In the genomic region with DNA sequence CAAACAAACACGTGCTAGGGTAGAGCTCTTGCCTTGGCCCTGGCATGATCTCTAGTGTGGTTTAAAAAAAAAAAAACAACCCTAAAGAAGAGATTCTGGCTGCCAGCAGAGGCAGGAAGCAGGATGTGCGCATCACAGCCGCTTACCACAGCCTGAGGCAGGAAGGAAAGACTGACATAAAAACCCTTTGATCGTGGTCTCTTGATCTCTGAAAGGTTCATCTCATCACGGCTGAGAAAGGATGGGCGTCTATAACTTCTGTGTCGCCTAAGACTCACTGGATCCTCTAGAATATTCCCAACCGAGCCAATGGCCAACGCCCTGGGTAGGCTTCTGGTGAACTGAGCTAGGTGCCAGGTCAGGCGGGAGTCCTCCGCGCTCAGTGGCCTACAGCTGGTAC, we compare ENCODE assay signal across 12 mouse cellular contexts. TPM values are rescaled to one million over a fixed set of nuclear protein-coding genes. Genes with fewer than 3 reads are reported as not detected.
A peak's percentile ranks its signal among the peaks of the same experiment; 100 is the strongest.
DNase-seq lines count a peak whose midpoint lies in the region; ATAC-seq lines count a peak whose summit lies in the region.
"Had no signal": no experiment of that assay in that cellular context is flagged by ENCODE, and none has a peak within 500 bp of the region (broad histone marks: within the 10 kb centered on the region; RNA-seq: fewer than 3 reads in every experiment).

No protein-coding gene starts in this region.

- H3K9me3 ChIP-seq in kidney, embryonic 16.5 days (ENCODE audit: low read length) = no peaks in the 10 kb centered on the region
- no peaks in the 10 kb centered on the region for H3K9me3 ChIP-seq in megakaryocyte, embryonic 14.5 days
- H3K9me3 ChIP-seq in midbrain, embryonic 13.5 days = no peaks in the 10 kb centered on the region
- no peaks in the 10 kb centered on the region for H3K9me3 ChIP-seq in forebrain, embryonic 12.5 days
- H3K9me3 ChIP-seq: embryonic facial prominence, embryonic 15.5 days; liver, embryonic 13.5 days; neural tube, embryonic 13.5 days; stomach, embryonic 15.5 days had no signal

- H3K4me1 ChIP-seq in kidney, embryonic 16.5 days (ENCODE audit: insufficient read depth, low read length) = peaks cover 9% of the 10 kb centered on the region
- peaks cover 76% of the 10 kb centered on the region for H3K4me1 ChIP-seq in megakaryocyte, embryonic 14.5 days
- peaks cover 15% of the 10 kb centered on the region for H3K4me1 ChIP-seq in midbrain, embryonic 13.5 days (replicated peaks)
- peaks cover 22% of the 10 kb centered on the region for H3K4me1 ChIP-seq in forebrain, embryonic 12.5 days
- H3K4me1 ChIP-seq: liver, embryonic 13.5 days had no signal

- peak; percentile 16 for DNase-seq in kidney, adult 18-20 months
- peak; percentile 82 for DNase-seq in thymus, postnatal 14 days
- no peak for DNase-seq in layer of hippocampus, adult 8-10 months (ENCODE audit: low spot score in 2 of 2)
- DNase-seq: liver, embryonic 13.5 days had no signal

- no peak overlapping the region for H3K4me2 ChIP-seq in kidney, embryonic 16.5 days (replicated peaks; ENCODE audit: low read depth, low read length)
- no peak overlapping the region for H3K4me2 ChIP-seq in midbrain, embryonic 13.5 days (replicated peaks)
- H3K4me2 ChIP-seq in forebrain, embryonic 12.5 days = no peak overlapping the region
- H3K4me2 ChIP-seq: embryonic facial prominence, embryonic 15.5 days; liver, embryonic 13.5 days; neural tube, embryonic 13.5 days; stomach, embryonic 15.5 days had no signal

- H3K36me3 ChIP-seq in kidney, embryonic 16.5 days (ENCODE audit: insufficient read depth, low read length) = no peaks in the 10 kb centered on the region
- no peaks in the 10 kb centered on the region for H3K36me3 ChIP-seq in megakaryocyte, embryonic 14.5 days (replicated peaks; ENCODE audit: low read length)
- H3K36me3 ChIP-seq in midbrain, embryonic 13.5 days = no peaks in the 10 kb centered on the region
- no peaks in the 10 kb centered on the region for H3K36me3 ChIP-seq in forebrain, embryonic 12.5 days (replicated peaks)
- H3K36me3 ChIP-seq: embryonic facial prominence, embryonic 15.5 days; liver, embryonic 13.5 days; neural tube, embryonic 13.5 days; stomach, embryonic 15.5 days had no signal

- WGBS in kidney, embryonic 16.5 days = 62% methylated on average over 12 of the region's 12 CpGs
- WGBS in midbrain, embryonic 13.5 days = 85% methylated on average over 12 of the region's 12 CpGs
- 84% methylated on average over 12 of the region's 12 CpGs for WGBS in forebrain, embryonic 12.5 days

- ATAC-seq in kidney, embryonic 16.5 days (ENCODE audit: low FRiP score, low TSS enrichment) = no peak
- peak; percentile 61 to 70 for ATAC-seq in hematopoietic stem cell, adult 5-6 weeks (replicated peaks in 1 of 2; ENCODE audit: insufficient read depth in 1 of 2, low FRiP score in 2 of 2, low TSS enrichment in 1 of 2, low read depth in 1 of 2, poor library complexity in 2 of 2, severe bottlenecking in 2 of 2)
- no peak for ATAC-seq in midbrain, embryonic 13.5 days
- no peak for ATAC-seq in forebrain, embryonic 12.5 days (ENCODE audit: low FRiP score)

- H3K27ac ChIP-seq in kidney, embryonic 16.5 days (ENCODE audit: low read length) = no peak overlapping the region
- no peak overlapping the region for H3K27ac ChIP-seq in midbrain, embryonic 13.5 days
- H3K27ac ChIP-seq in forebrain, embryonic 12.5 days = no peak overlapping the region
- H3K27ac ChIP-seq: embryonic facial prominence, embryonic 15.5 days; liver, embryonic 13.5 days; neural tube, embryonic 13.5 days; stomach, embryonic 15.5 days had no signal

- no peak overlapping the region for H3K4me3 ChIP-seq in kidney, embryonic 16.5 days (ENCODE audit: low read length)
- H3K4me3 ChIP-seq in megakaryocyte, embryonic 14.5 days (replicated peaks) = peak overlapping the region; percentile 46
- no peak overlapping the region for H3K4me3 ChIP-seq in midbrain, embryonic 13.5 days (replicated peaks)
- no peak overlapping the region for H3K4me3 ChIP-seq in forebrain, embryonic 12.5 days (replicated peaks)
- H3K4me3 ChIP-seq: embryonic facial prominence, embryonic 15.5 days; liver, embryonic 13.5 days; neural tube, embryonic 13.5 days; stomach, embryonic 15.5 days had no signal

- no peaks in the 10 kb centered on the region for H3K27me3 ChIP-seq in kidney, embryonic 16.5 days (ENCODE audit: insufficient read depth, low read length)
- H3K27me3 ChIP-seq in megakaryocyte, embryonic 14.5 days (replicated peaks) = peaks cover 53% of the 10 kb centered on the region
- no peaks in the 10 kb centered on the region for H3K27me3 ChIP-seq in midbrain, embryonic 13.5 days
- H3K27me3 ChIP-seq in forebrain, embryonic 12.5 days = no peaks in the 10 kb centered on the region; the same call in none of the 2 replicates
- H3K27me3 ChIP-seq: embryonic facial prominence, embryonic 15.5 days; liver, embryonic 13.5 days; neural tube, embryonic 13.5 days; stomach, embryonic 15.5 days had no signal

- H3K9ac ChIP-seq in kidney, embryonic 16.5 days (replicated peaks; ENCODE audit: low read length) = no peak overlapping the region
- H3K9ac ChIP-seq in midbrain, embryonic 13.5 days (replicated peaks) = no peak overlapping the region
- no peak overlapping the region for H3K9ac ChIP-seq in forebrain, embryonic 12.5 days
- H3K9ac ChIP-seq: embryonic facial prominence, embryonic 15.5 days; liver, embryonic 13.5 days; neural tube, embryonic 13.5 days; stomach, embryonic 15.5 days had no signal

RNA-seq across cellular contexts. Expression of a gene that starts 25.1 kb away (rescaled TPM):
- polyA plus RNA-seq in kidney, embryonic 16.5 days (2015; fragmentation: Nextera tagmentation; extraction: Ambion mirVana) = 230 and 247 TPM in 2 replicates
- 16.0 and 16.7 TPM in 2 replicates for total RNA-seq in hematopoietic stem cell, adult 5-6 weeks (2017)
- 7.7 and 18.6 TPM in 2 replicates for polyA plus RNA-seq in megakaryocyte, embryonic 14.5 days (2012; ENCODE audit: insufficient read depth, low replicate concordance)
- polyA plus RNA-seq in midbrain, embryonic 13.5 days (2015; fragmentation: Nextera tagmentation; extraction: Ambion mirVana) = 5.6 and 6.7 TPM in 2 replicates
- 16.0 and 18.2 TPM in 2 replicates for polyA plus RNA-seq in forebrain, embryonic 12.5 days (2016; fragmentation: Nextera tagmentation; extraction: Ambion mirVana)
- 1 to 10 TPM; 3.7 to 6.5 (median 5.2) TPM for total RNA-seq in layer of hippocampus, adult 8-10 months (2022)

Comparison
In these comparisons a context has a peak if more than half of its experiments do, and no peak if none do; other contexts are left out.
1. DNase-seq: peak in kidney, adult 18-20 months (single experiment) and thymus, postnatal 14 days (single experiment); none in layer of hippocampus, adult 8-10 months (0 of 2).
2. ATAC-seq: peak in hematopoietic stem cell, adult 5-6 weeks (2 of 2); none in kidney, embryonic 16.5 days (single experiment), midbrain, embryonic 13.5 days (single experiment) and forebrain, embryonic 12.5 days (single experiment).
3. RNA of a gene that starts 25.1 kb away (polyA plus RNA-seq): 230 to 247 TPM in kidney, embryonic 16.5 days; 7.7 to 18.6 TPM in megakaryocyte, embryonic 14.5 days, 16.0 to 18.2 TPM in forebrain, embryonic 12.5 days and 5.6 to 6.7 TPM in midbrain, embryonic 13.5 days; every median in the first group is over 10 times any median in the second.